28 mouse cellular contexts compared by ENCODE assay signal in genomic region chr3:131713532-131713931, GRCm38 (mm10).
DNase-seq lines count a peak whose midpoint lies in the region; ATAC-seq and TF ChIP-seq lines count a peak whose summit lies in the region.
"Had no signal": no experiment of that assay in that cellular context is flagged by ENCODE, and none has a peak within 500 bp of the region (broad histone marks: within the 10 kb centered on the region; RNA-seq: fewer than 3 reads in every experiment).

No protein-coding gene starts in this region.

- no peak for TF ChIP-seq POLR2A in MEL (IDR thresholded peaks at IDR 0.05; ENCODE audit: control insufficient read depth in 1 of 2, insufficient read depth in 1 of 2, low read depth in 1 of 2, low read length in 2 of 2, poor library complexity in 1 of 2)

- no peak overlapping the region for H3K27ac ChIP-seq in intestine, embryonic 14.5 days (ENCODE audit: low read depth)
- H3K27ac ChIP-seq in intestine, embryonic 15.5 days: no peak overlapping the region
- H3K27ac ChIP-seq in MEL (ENCODE audit: control insufficient read depth, low read depth, low read length): no peak overlapping the region
- H3K27ac ChIP-seq: embryonic facial prominence, embryonic 13.5 days; embryonic facial prominence, embryonic 15.5 days; forebrain, embryonic 10.5 days; forebrain, embryonic 12.5 days had no signal

- no peaks in the 10 kb centered on the region for H3K36me3 ChIP-seq in intestine, embryonic 14.5 days (ENCODE audit: control insufficient read depth, insufficient read depth, low read length)
- no peaks in the 10 kb centered on the region for H3K36me3 ChIP-seq in intestine, embryonic 15.5 days
- no peaks in the 10 kb centered on the region for H3K36me3 ChIP-seq in MEL (ENCODE audit: control insufficient read depth in 1 of 2, insufficient read depth in 2 of 2, low read length in 2 of 2)
- H3K36me3 ChIP-seq: embryonic facial prominence, embryonic 13.5 days; embryonic facial prominence, embryonic 15.5 days; forebrain, embryonic 10.5 days; forebrain, embryonic 12.5 days; G1E had no signal

- H3K4me1 ChIP-seq in intestine, embryonic 14.5 days (replicated peaks; ENCODE audit: control insufficient read depth, insufficient read depth, low read length): no peaks in the 10 kb centered on the region
- no peaks in the 10 kb centered on the region for H3K4me1 ChIP-seq in intestine, embryonic 15.5 days (replicated peaks)
- no peaks in the 10 kb centered on the region for H3K4me1 ChIP-seq in MEL (ENCODE audit: control insufficient read depth in 1 of 2, insufficient read depth in 2 of 2, low read length in 2 of 2)
- H3K4me1 ChIP-seq: embryonic facial prominence, embryonic 13.5 days; embryonic facial prominence, embryonic 15.5 days; forebrain, embryonic 10.5 days; forebrain, embryonic 12.5 days had no signal

- no peak for TF ChIP-seq CTCF in MEL (IDR thresholded peaks at IDR 0.05 in 2 of 3, conservative IDR thresholded peaks at IDR 0.05 in 1 of 3; ENCODE audit: control insufficient read depth in 1 of 3, insufficient read depth in 1 of 3, low read depth in 2 of 3, low read length in 3 of 3, poor library complexity in 1 of 3, severe bottlenecking in 1 of 3)

- 89% methylated on average over 8 of the region's 8 CpGs for WGBS in intestine, embryonic 14.5 days
- WGBS in intestine, embryonic 15.5 days: 85% methylated on average over 8 of the region's 8 CpGs

- H3K9ac ChIP-seq in intestine, embryonic 14.5 days (ENCODE audit: low read length): no peak overlapping the region
- no peak overlapping the region for H3K9ac ChIP-seq in intestine, embryonic 15.5 days
- H3K9ac ChIP-seq in MEL (ENCODE audit: control insufficient read depth, low read depth, low read length, poor library complexity, severe bottlenecking): no peak overlapping the region
- H3K9ac ChIP-seq: embryonic facial prominence, embryonic 13.5 days; embryonic facial prominence, embryonic 15.5 days; forebrain, embryonic 12.5 days had no signal

- peak; percentile 9 for DNase-seq in intestine, embryonic 14.5 days (ENCODE audit: low spot score)
- DNase-seq in MEL (ENCODE audit: low read depth, low spot score): peak; percentile 12
- no peak for DNase-seq in c-Kit-positive CD71-positive TER-119-positive erythroid progenitor cells, embryonic 14.5 days (ENCODE audit: low spot score)
- no peak for DNase-seq in urinary bladder, adult 2 months (ENCODE audit: low spot score)
- DNase-seq in lung, postnatal 10 days: no peak
- DNase-seq: adrenal gland, adult 8-10 months; adrenal gland, postnatal 14 days; adrenal gland, postnatal 36 days; cerebellum, adult 11 months; cerebellum, adult 18-20 months; cerebellum, adult 8-10 months; cerebellum, adult 9-11 months; cerebellum, postnatal 14 days; cerebellum, postnatal 36 days; embryo, embryonic 11 days had no signal

- H3K9me3 ChIP-seq in intestine, embryonic 14.5 days (ENCODE audit: control insufficient read depth, low read length): no peaks in the 10 kb centered on the region
- no peaks in the 10 kb centered on the region for H3K9me3 ChIP-seq in intestine, embryonic 15.5 days
- H3K9me3 ChIP-seq in MEL (replicated peaks; ENCODE audit: insufficient read depth, low read length): no peaks in the 10 kb centered on the region
- H3K9me3 ChIP-seq: embryonic facial prominence, embryonic 13.5 days; embryonic facial prominence, embryonic 15.5 days; forebrain, embryonic 10.5 days; forebrain, embryonic 12.5 days had no signal

- no peak overlapping the region for H3K4me2 ChIP-seq in intestine, embryonic 14.5 days (ENCODE audit: low read length)
- H3K4me2 ChIP-seq in intestine, embryonic 15.5 days (replicated peaks): no peak overlapping the region
- H3K4me2 ChIP-seq: embryonic facial prominence, embryonic 13.5 days; embryonic facial prominence, embryonic 15.5 days; forebrain, embryonic 12.5 days had no signal

- H3K79me2 ChIP-seq in MEL (ENCODE audit: control insufficient read depth, insufficient read depth, low read length, poor library complexity): no peaks in the 10 kb centered on the region

- no peak for TF ChIP-seq RAD21 in MEL (IDR thresholded peaks at IDR 0.05; ENCODE audit: low read depth, low read length)

- TF ChIP-seq EP300 in MEL (IDR thresholded peaks at IDR 0.05; ENCODE audit: low read depth in 1 of 2, low read length in 2 of 2): no peak

- H3K4me3 ChIP-seq in intestine, embryonic 14.5 days (ENCODE audit: low read depth, low read length): no peak overlapping the region
- H3K4me3 ChIP-seq in intestine, embryonic 15.5 days (replicated peaks): no peak overlapping the region
- no peak overlapping the region for H3K4me3 ChIP-seq in MEL (ENCODE audit: control insufficient read depth in 1 of 2, insufficient read depth in 1 of 2, low read depth in 2 of 2, low read length in 2 of 2)
- H3K4me3 ChIP-seq: embryonic facial prominence, embryonic 13.5 days; embryonic facial prominence, embryonic 15.5 days; erythroblast, embryonic 14.5 days; forebrain, embryonic 10.5 days; forebrain, embryonic 12.5 days had no signal

- no peaks in the 10 kb centered on the region for H3K27me3 ChIP-seq in intestine, embryonic 14.5 days (replicated peaks; ENCODE audit: control insufficient read depth, insufficient read depth, low read length)
- H3K27me3 ChIP-seq in intestine, embryonic 15.5 days (replicated peaks): no peaks in the 10 kb centered on the region
- no peaks in the 10 kb centered on the region for H3K27me3 ChIP-seq in MEL (ENCODE audit: control insufficient read depth in 1 of 2, insufficient read depth in 2 of 2, low read length in 2 of 2)
- H3K27me3 ChIP-seq: embryonic facial prominence, embryonic 13.5 days; embryonic facial prominence, embryonic 15.5 days; forebrain, embryonic 12.5 days; Patski had no signal

- no peak for ATAC-seq in intestine, embryonic 14.5 days (replicated peaks; ENCODE audit: low FRiP score, low TSS enrichment, low read depth)
- no peak for ATAC-seq in intestine, embryonic 15.5 days
- ATAC-seq in granulocyte monocyte progenitor cell, adult 5-6 weeks (replicated peaks; ENCODE audit: poor library complexity, severe bottlenecking): peak; percentile 55
- ATAC-seq in megakaryocyte progenitor cell, adult 5-6 weeks (replicated peaks; ENCODE audit: poor library complexity): 0 out of 2 replicates have a peak, but pooled peaks have one; percentile 48
- ATAC-seq: activated CD4-positive, CD25-positive, alpha-beta regulatory T cell, adult 4 months; forebrain, embryonic 14.5 days; forebrain, embryonic 16.5 days; Patski had no signal

TF ChIP-seq in MEL, 35 proteins besides CTCF, POLR2A, EP300 and RAD21:
- TF ChIP-seq ELF1 (IDR thresholded peaks at IDR 0.05; ENCODE audit: low read depth, low read length): no peak
- TF ChIP-seq NRF1 (IDR thresholded peaks at IDR 0.05; ENCODE audit: insufficient read depth, low read depth, low read length, poor library complexity, severe bottlenecking): no peak
- no peak for TF ChIP-seq MAFK (IDR thresholded peaks at IDR 0.05; ENCODE audit: borderline replicate concordance, low read depth, low read length)
- no peak for TF ChIP-seq NELFE (IDR thresholded peaks at IDR 0.05; ENCODE audit: low read depth, low read length)
- TF ChIP-seq GABPA (IDR thresholded peaks at IDR 0.05; ENCODE audit: low read depth, low read length): no peak
- TF ChIP-seq KAT2A (conservative IDR thresholded peaks at IDR 0.05; ENCODE audit: low read depth, low read length): no peak
- no peak for TF ChIP-seq TCF12 (IDR thresholded peaks at IDR 0.05; ENCODE audit: low read depth, low read length)
- no peak for TF ChIP-seq JUND (IDR thresholded peaks at IDR 0.05; ENCODE audit: low read depth, low read length)
- TF ChIP-seq MAZ (IDR thresholded peaks at IDR 0.05; ENCODE audit: low read depth, low read length): no peak
- TF ChIP-seq TBP (IDR thresholded peaks at IDR 0.05; ENCODE audit: low read depth, low read length): no peak
- TF ChIP-seq ZNF384 (IDR thresholded peaks at IDR 0.05; ENCODE audit: low read depth, low read length): no peak
- no peak for TF ChIP-seq MYC (IDR thresholded peaks at IDR 0.05; ENCODE audit: low read depth, low read length)

Comparison
In these comparisons a context has a peak if more than half of its experiments do, and no peak if none do; other contexts are left out.
1. ATAC-seq: peak in granulocyte monocyte progenitor cell, adult 5-6 weeks (single experiment) and megakaryocyte progenitor cell, adult 5-6 weeks (single experiment); none in intestine, embryonic 14.5 days (single experiment) and intestine, embryonic 15.5 days (single experiment).
2. DNase-seq: peak in intestine, embryonic 14.5 days (single experiment) and MEL (single experiment); none in c-Kit-positive CD71-positive TER-119-positive erythroid progenitor cells, embryonic 14.5 days (single experiment), urinary bladder, adult 2 months (single experiment) and lung, postnatal 10 days (single experiment).